Mouse (Mus musculus) heart, adult 2 months (tissue): ENCODE results near the gene Tbc1d22a.

Source experiments
- CTCF ChIP-seq: fragments of 200-600 bp; IDR thresholded peaks from 2 replicates; pipeline ENCODE4 v1.8.1; 2022; ENCODE audit warnings: antibody characterized with exemption, mild to moderate bottlenecking, moderate library complexity
- EP300 ChIP-seq: fragments of 200-500 bp; IDR thresholded peaks from 2 replicates; pipeline ENCODE4 v1.6.1; 2011; ENCODE audit warnings: low read depth, low read length, control low read depth; ENCODE audit not compliant: insufficient read depth

DNA sequence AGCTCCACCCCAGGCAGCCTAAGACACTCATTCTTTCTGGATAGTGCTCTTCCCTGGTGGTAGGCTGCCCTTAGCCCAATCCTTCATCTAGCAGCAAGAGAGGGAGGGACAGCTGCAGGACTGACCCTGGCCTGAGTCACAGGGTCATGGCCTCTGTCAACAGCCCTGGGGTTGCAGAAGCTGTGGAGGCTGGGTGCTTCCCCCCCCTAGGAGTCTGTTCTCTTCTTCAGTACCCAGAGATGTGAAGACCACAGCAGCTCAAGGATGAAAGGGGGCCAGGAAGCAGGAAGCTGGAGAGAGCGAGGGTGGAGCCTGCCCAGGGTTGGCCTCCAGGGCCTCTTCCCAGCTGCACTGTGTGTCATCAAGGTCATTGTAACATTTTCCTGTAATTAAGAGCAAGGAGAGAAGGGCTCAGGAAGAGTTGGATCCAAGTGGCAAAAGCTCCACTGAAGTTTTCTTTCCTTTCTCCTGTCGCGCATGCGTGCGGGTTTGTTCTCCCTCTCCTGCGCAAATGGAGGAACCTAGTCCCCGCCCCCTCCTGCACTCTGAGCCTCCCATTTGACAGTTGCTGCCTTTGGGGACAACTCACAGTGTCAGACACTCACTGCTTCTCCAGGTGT lies 10.2 kb upstream of the Tbc1d22a start:
- TF ChIP-seq EP300: no peak
- no peak for TF ChIP-seq CTCF
